Mouse (Mus musculus): ENCODE measurements around the gene Slc9b1.

Slc9b1 gene

GRCm38 (mm10) chr3:135393186-135393585, 45.4 kb downstream of the Slc9b1 start:
- no peak for DNase-seq (ENCODE audit: low spot score)

GRCm38 (mm10) chr3:135395085-135395484, 47.3 kb downstream of the Slc9b1 start:
- no peak for DNase-seq (ENCODE audit: low spot score)

- peak; percentile 40 for DNase-seq (ENCODE audit: low spot score)
Measured at GRCm38 (mm10) chr3:135396081-135396480, 48.3 kb downstream of the Slc9b1 start.

- no peak for DNase-seq (ENCODE audit: low spot score)
Measured at GRCm38 (mm10) chr3:135397112-135397511, 49.3 kb downstream of the Slc9b1 start.

- DNase-seq (ENCODE audit: low spot score), result peak; percentile 91
Measured at GRCm38 (mm10) chr3:135402201-135402658, 54.4 kb downstream of the Slc9b1 start.

GRCm38 (mm10) chr3:135403211-135403610, 55.4 kb downstream of the Slc9b1 start:
- DNase-seq (ENCODE audit: low spot score), result no peak

GRCm38 (mm10) chr3:135403856-135404255, 56.0 kb downstream of the Slc9b1 start:
- DNase-seq (ENCODE audit: low spot score), result no peak

- DNase-seq (ENCODE audit: low spot score), result no peak
Measured at GRCm38 (mm10) chr3:135404599-135404998, 56.8 kb downstream of the Slc9b1 start.

- DNase-seq (ENCODE audit: low spot score), result no peak
Measured at GRCm38 (mm10) chr3:135407351-135407750, 59.5 kb downstream of the Slc9b1 start.

- no peak for DNase-seq (ENCODE audit: low spot score)
Measured at GRCm38 (mm10) chr3:135409219-135409618, 61.4 kb downstream of the Slc9b1 start.

- DNase-seq (ENCODE audit: low spot score), result no peak
Measured at GRCm38 (mm10) chr3:135411056-135411455, 63.2 kb downstream of the Slc9b1 start.

GRCm38 (mm10) chr3:135411824-135412223, 64.0 kb downstream of the Slc9b1 start:
- peak; percentile 67 for DNase-seq (ENCODE audit: low spot score)

GRCm38 (mm10) chr3:135417245-135417644, 69.4 kb downstream of the Slc9b1 start:
- no peak for DNase-seq (ENCODE audit: low spot score)

- DNase-seq (ENCODE audit: low spot score), result no peak
Measured at GRCm38 (mm10) chr3:135417799-135418198, 70.0 kb downstream of the Slc9b1 start.

GRCm38 (mm10) chr3:135420542-135421309, 72.9 kb downstream of the Slc9b1 start:
- DNase-seq (ENCODE audit: low spot score), result no peak

- DNase-seq (ENCODE audit: low spot score), result no peak
Measured at GRCm38 (mm10) chr3:135421310-135421594, 73.4 kb downstream of the Slc9b1 start.

- no peak for DNase-seq (ENCODE audit: low spot score)
Measured at GRCm38 (mm10) chr3:135422232-135422855, 74.5 kb downstream of the Slc9b1 start.

GRCm38 (mm10) chr3:135422856-135423607, 75.2 kb downstream of the Slc9b1 start:
- DNase-seq (ENCODE audit: low spot score), result peak; percentile 89

- DNase-seq (ENCODE audit: low spot score), result peak; percentile 31
Measured at GRCm38 (mm10) chr3:135423608-135424212, 75.9 kb downstream of the Slc9b1 start, which contains the start of gene Cisd2. Gene Cisd2, minus strand, starts transcription at chr3:135423925.

- DNase-seq (ENCODE audit: low spot score), result peak; percentile 17
Measured at GRCm38 (mm10) chr3:135436901-135437616, 89.2 kb downstream of the Slc9b1 start.

GRCm38 (mm10) chr3:135437758-135438495, 90.1 kb downstream of the Slc9b1 start, which contains the start of gene Ube2d3:
Gene Ube2d3, plus strand, starts transcription at chr3:135438149.
- peak; percentile 98 for DNase-seq (ENCODE audit: low spot score)
